Mouse (Mus musculus) testis, adult 2 months (tissue): ENCODE results near the gene Taf13.

ENCODE experiments used
- CTCF ChIP-seq: fragments of 200-500 bp; IDR thresholded peaks from 2 replicates; pipeline ENCODE4 v1.5.1; 2012; ENCODE audit warnings: low read depth, mild to moderate bottlenecking, inconsistent platforms, low read length, moderate library complexity; ENCODE audit not compliant: control insufficient read depth, insufficient read depth, insufficient replicate concordance
- POLR2A ChIP-seq: fragments of 200-500 bp; IDR thresholded peaks from 2 replicates; pipeline ENCODE4 v1.6.1; 2012; ENCODE audit warnings: low read depth, mild to moderate bottlenecking, inconsistent platforms, low read length, moderate library complexity; ENCODE audit not compliant: control insufficient read depth

- no peak for TF ChIP-seq POLR2A
- TF ChIP-seq CTCF, result no peak
Observed at GRCm38 (mm10) chr3:108554111-108554561, 17.4 kb upstream of the Taf13 start.
